Mouse (Mus musculus): ENCODE measurements around the gene Tmem184c.

Tmem184c gene

GRCm38 (mm10) chr8:77610374-77610969, at the start of gene Tmem184c:
Gene Tmem184c (minus strand): TSS chr8:77610698.
- DNase-seq (ENCODE audit: low read depth, low spot score) = peak; percentile 64

GRCm38 (mm10) chr8:77659534-77660080, 49.1 kb upstream of the Tmem184c start:
- no peak for DNase-seq (ENCODE audit: low read depth, low spot score)

- no peak for DNase-seq (ENCODE audit: low read depth, low spot score)
These were observed 47.9 kb upstream of the Tmem184c start for GRCm38 (mm10) chr8:77658356-77658755.

- DNase-seq (ENCODE audit: low read depth, low spot score) = no peak
These were observed 40.2 kb upstream of the Tmem184c start for GRCm38 (mm10) chr8:77650646-77651190.

- no peak for DNase-seq (ENCODE audit: low read depth, low spot score)
These were observed 29.8 kb upstream of the Tmem184c start for GRCm38 (mm10) chr8:77640093-77640839.

- DNase-seq (ENCODE audit: low read depth, low spot score) = no peak
These were observed 27.1 kb upstream of the Tmem184c start for GRCm38 (mm10) chr8:77637593-77637992.

GRCm38 (mm10) chr8:77634035-77634434, 23.5 kb upstream of the Tmem184c start:
- no peak for DNase-seq (ENCODE audit: low read depth, low spot score)

GRCm38 (mm10) chr8:77633211-77633610, 22.7 kb upstream of the Tmem184c start:
- no peak for DNase-seq (ENCODE audit: low read depth, low spot score)

- no peak for DNase-seq (ENCODE audit: low read depth, low spot score)
These were observed 20.2 kb upstream of the Tmem184c start for GRCm38 (mm10) chr8:77630691-77631090.

- DNase-seq (ENCODE audit: low read depth, low spot score) = no peak
These were observed 19.5 kb upstream of the Tmem184c start for GRCm38 (mm10) chr8:77629858-77630537.

GRCm38 (mm10) chr8:77623677-77624209, 13.2 kb upstream of the Tmem184c start:
- no peak for DNase-seq (ENCODE audit: low read depth, low spot score)

GRCm38 (mm10) chr8:77617916-77618315, 7.4 kb upstream of the Tmem184c start:
- no peak for DNase-seq (ENCODE audit: low read depth, low spot score)

GRCm38 (mm10) chr8:77609621-77610020, 877 bp downstream of the Tmem184c start:
- no peak for DNase-seq (ENCODE audit: low read depth, low spot score)

GRCm38 (mm10) chr8:77584174-77584573, 26.3 kb downstream of the Tmem184c start:
- no peak for DNase-seq (ENCODE audit: low read depth, low spot score)

- no peak for DNase-seq (ENCODE audit: low read depth, low spot score)
These were observed 32.8 kb downstream of the Tmem184c start for GRCm38 (mm10) chr8:77577674-77578073.

GRCm38 (mm10) chr8:77574229-77574628, 36.3 kb downstream of the Tmem184c start:
- DNase-seq (ENCODE audit: low read depth, low spot score) = no peak

- no peak for DNase-seq (ENCODE audit: low read depth, low spot score)
These were observed 49.1 kb downstream of the Tmem184c start for GRCm38 (mm10) chr8:77561441-77561840.

- DNase-seq (ENCODE audit: low read depth, low spot score) = no peak
These were observed 58.0 kb downstream of the Tmem184c start for GRCm38 (mm10) chr8:77552491-77552890.

- DNase-seq (ENCODE audit: low read depth, low spot score) = peak; percentile 32
These were observed 60.5 kb downstream of the Tmem184c start for GRCm38 (mm10) chr8:77549881-77550580.

- DNase-seq (ENCODE audit: low read depth, low spot score) = peak; percentile 80
These were observed 61.3 kb downstream of the Tmem184c start, which contains the start of gene Prmt9 for GRCm38 (mm10) chr8:77549121-77549706. Gene Prmt9 (plus strand): TSS chr8:77549397.
